Mouse (Mus musculus) hindbrain, postnatal 0 days (tissue): Measurements from ENCODE around the gene Lrrc66. TPM values are rescaled to one million over a fixed set of nuclear protein-coding genes. Genes with fewer than 3 reads are reported as not detected.

Experiments
- ATAC-seq: fragments of 200-750 bp; cut with Nextera tagmentation; 2 replicates; pipeline ENCODE4 v1.8.0; 2017; ENCODE audit warnings: mild to moderate bottlenecking, moderate TSS enrichment, moderate library complexity
- DNase-seq: peaks from one replicate; pipeline ENCODE4 v3.0.0-alpha.2; 2015; ENCODE audit warnings: low spot score
- H3K27ac ChIP-seq: fragments of 300-500 bp; sonication (generic); 2 replicates; pipeline ENCODE4 v1.5.1; 2014; ENCODE audit warnings: mild to moderate bottlenecking
- H3K27me3 ChIP-seq: fragments of 300-500 bp; sonication (generic); 2 replicates; pipeline ENCODE4 v1.6.1; 2014; ENCODE audit warnings: low read length, mixed read lengths; ENCODE audit not compliant: insufficient read depth
- H3K36me3 ChIP-seq: fragments of 300-500 bp; sonication (generic); 2 replicates; pipeline ENCODE4 v1.6.1; 2014; ENCODE audit warnings: low read length, mixed read lengths; ENCODE audit not compliant: insufficient read depth
- H3K4me1 ChIP-seq: fragments of 300-500 bp; sonication (generic); 2 replicates; pipeline ENCODE4 v1.6.1; 2014; ENCODE audit warnings: antibody characterized with exemption, low read length, mixed read lengths; ENCODE audit not compliant: insufficient read depth
- H3K4me2 ChIP-seq: fragments of 300-500 bp; sonication (generic); 2 replicates; pipeline ENCODE4 v1.6.1; 2014; ENCODE audit warnings: low read depth, mild to moderate bottlenecking, low read length, moderate library complexity, mixed read lengths
- H3K4me3 ChIP-seq: fragments of 300-500 bp; sonication (generic); 2 replicates; pipeline ENCODE4 v1.5.1; 2014; ENCODE audit warnings: low read length
- H3K9ac ChIP-seq: fragments of 300-500 bp; sonication (generic); replicated peaks from 2 replicates; pipeline ENCODE4 v1.6.1; 2014; ENCODE audit warnings: mild to moderate bottlenecking, low read length, moderate library complexity, mixed read lengths
- H3K9me3 ChIP-seq: fragments of 300-500 bp; sonication (generic); 2 replicates; pipeline ENCODE4 v1.6.1; 2016; ENCODE audit warnings: low read length, mixed read lengths
- CTCF ChIP-seq: IDR thresholded peaks from 2 replicates; pipeline ENCODE4 v1.5.1; 2016; ENCODE audit warnings: antibody characterized with exemption, control low read depth, low read depth
- WGBS: fragments of 180-500 bp; shearing (Covaris S2); extraction: QIAGEN DNeasy Blood & Tissue Kit; methylation state at CpG from one replicate; pipeline ENCODE4 v1.1.7; 2014; 5-methylcytosine and 5-hydroxymethylcytosine counted together
- polyA plus RNA-seq: library from polyadenylated mRNA; unstranded; fragments of >200 nt; fragmentation: Nextera tagmentation; extraction: Ambion mirVana; gene quantifications from 2 replicates; pipeline ENCODE4 v1.2.1, GENCODE M21; 2015
- total RNA-seq: library from RNA; depleted of rRNA; stranded (reverse); fragments of >200 nt; gene quantifications from 2 replicates; pipeline ENCODE4 v1.2.3, GENCODE M21; 2014; rRNA removed

Gene Lrrc66
- total and polyA plus RNA-seq, 2 experiments from 2014 or later = not detected

DNA sequence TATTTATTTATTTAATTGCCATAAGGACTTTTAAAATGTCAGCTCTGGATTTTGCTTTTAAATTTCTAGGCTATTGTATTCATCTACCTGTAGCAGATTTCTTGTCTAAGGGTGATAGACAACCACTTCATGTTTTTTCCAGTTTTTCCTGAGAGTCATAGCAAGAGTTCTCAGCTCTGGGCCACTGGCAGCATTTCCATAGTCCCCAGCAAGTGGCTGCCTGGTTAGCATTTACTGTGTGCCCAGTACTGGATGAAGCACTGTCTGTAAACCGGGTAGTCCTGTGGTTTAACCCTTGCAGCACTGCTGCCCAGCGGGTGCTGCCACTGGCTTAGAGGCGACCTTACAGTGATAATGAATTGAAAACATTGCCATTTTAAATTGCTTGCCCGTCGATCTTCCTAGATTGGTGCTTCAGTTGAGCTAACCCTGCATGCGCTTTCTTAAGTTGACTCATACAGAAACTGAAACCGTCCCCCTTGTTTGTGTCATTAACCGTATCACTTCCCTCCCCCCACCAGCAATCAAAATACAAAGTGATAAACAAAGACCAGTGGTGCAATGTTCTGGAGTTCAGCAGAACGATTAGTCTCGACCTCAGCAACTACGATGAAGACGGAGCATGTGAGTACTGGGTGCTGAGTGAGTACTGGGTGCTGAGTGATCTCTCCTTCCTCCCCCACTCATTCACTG, 75.4 kb downstream of the Lrrc66 start:
- H3K9me3 ChIP-seq = no peaks in the 10 kb centered on the region
- H3K36me3 ChIP-seq = peaks cover 22% of the 10 kb centered on the region; the same call in 1 of the 2 replicates
- H3K27me3 ChIP-seq = no peaks in the 10 kb centered on the region
- no peak for ATAC-seq
- DNase-seq = no peak
- no peak overlapping the region for H3K27ac ChIP-seq
- no peak for TF ChIP-seq CTCF
- WGBS = 75% methylated on average over 12 of the region's 12 CpGs
- peaks cover 6% of the 10 kb centered on the region; the same call in 1 of the 2 replicates for H3K4me1 ChIP-seq
- H3K4me3 ChIP-seq = no peak overlapping the region
- no peak overlapping the region for H3K4me2 ChIP-seq
- no peak overlapping the region for H3K9ac ChIP-seq

Other genes starting within 250 kb of the Lrrc66 start
- gene Cwh43, start 226.5 kb downstream of the Lrrc66 start, total RNA-seq = 0.29 and 0.68 TPM in 2 replicates
- gene Cwh43, start 226.5 kb downstream of the Lrrc66 start, polyA plus RNA-seq = 0.61 and 0.96 TPM in 2 replicates
- gene Dcun1d4, start 151.5 kb downstream of the Lrrc66 start, total RNA-seq = 25.1 and 27.2 TPM in 2 replicates
- gene Dcun1d4, start 151.5 kb downstream of the Lrrc66 start, polyA plus RNA-seq = 38.5 and 40.8 TPM in 2 replicates
- 15.3 and 19.2 TPM in 2 replicates for gene Sgcb, start 15.3 kb upstream of the Lrrc66 start, total RNA-seq
- 54.5 and 58.4 TPM in 2 replicates for gene Sgcb, start 15.3 kb upstream of the Lrrc66 start, polyA plus RNA-seq
- 1.2 and 1.4 TPM in 2 replicates for gene Spata18, start 18.9 kb upstream of the Lrrc66 start, total RNA-seq
- gene Spata18, start 18.9 kb upstream of the Lrrc66 start, polyA plus RNA-seq = 0.83 and 1.1 TPM in 2 replicates